Mouse (Mus musculus): Measurements from ENCODE around the gene Ccdc71.

DNA sequence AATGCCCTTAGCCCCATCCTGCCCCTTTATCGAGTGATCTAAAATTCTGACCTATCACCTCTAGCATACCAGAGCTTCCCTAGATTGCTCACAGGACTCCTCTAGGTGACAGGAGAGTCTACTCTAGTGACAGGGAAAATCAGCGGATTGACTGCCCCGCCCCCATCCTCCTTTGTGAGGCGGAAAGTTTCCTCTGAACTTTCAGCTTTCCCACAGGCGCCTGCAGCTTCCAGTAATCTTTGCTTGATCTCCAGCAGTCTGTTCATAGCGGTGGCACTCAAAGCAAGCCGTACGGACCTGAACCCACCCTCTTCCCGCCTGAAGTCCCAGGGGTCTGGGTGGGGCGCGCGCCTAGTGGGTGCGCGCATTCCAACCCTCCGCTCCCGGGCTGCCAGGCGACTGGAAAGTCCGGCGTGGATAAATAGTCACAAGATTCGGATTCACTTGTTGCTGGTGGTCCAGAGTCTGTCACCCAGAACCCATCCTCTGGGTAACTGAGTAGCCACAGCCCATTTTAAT is 18.4 kb downstream of the Ccdc71 start:
- TF ChIP-seq GATA1 (IDR thresholded peaks at IDR 0.05; ENCODE audit: borderline replicate concordance, low read length) (no peak), FLI1 (IDR thresholded peaks at IDR 0.05; ENCODE audit: low read length) (no peak)
